Mouse (Mus musculus) MEL (cell line): ENCODE data around the gene Disp1. TPM values are rescaled to one million over a fixed set of nuclear protein-coding genes. Genes with fewer than 3 reads are reported as not detected.

ENCODE experiments used
- DNase-seq: peaks from one replicate; pipeline ENCODE4 v3.0.0; 2011; ENCODE audit warnings: low read depth, low spot score
- H3K27ac ChIP-seq: 2 replicates; pipeline ENCODE4 v1.5.1; 2012; ENCODE audit warnings: low read depth, mild to moderate bottlenecking, control low read depth, low read length, moderate library complexity; ENCODE audit not compliant: control insufficient read depth
- H3K27me3 ChIP-seq, 2 experiments: fragments of 150-350 bp in 1 of 2; sonication (generic) in 1 of 2; 2 replicates each; pipeline ENCODE4 v1.6.1; 2012; ENCODE audit warnings: low read length in 2 of 2, mild to moderate bottlenecking in 2 of 2, improper control_type of control experiment in 1 of 2, moderate library complexity in 1 of 2; ENCODE audit not compliant: insufficient read depth in 2 of 2, control insufficient read depth in 1 of 2
- H3K36me3 ChIP-seq, 2 experiments: 2 replicates each; pipeline ENCODE4 v1.6.1; 2012 to 2014; ENCODE audit warnings: low read length in 2 of 2, improper control_type of control experiment in 1 of 2, inconsistent platforms in 1 of 2, mild to moderate bottlenecking in 1 of 2; ENCODE audit not compliant: insufficient read depth in 2 of 2, control insufficient read depth in 1 of 2
- H3K4me1 ChIP-seq, 2 experiments: fragments of 150-350 bp in 1 of 2; sonication (generic) in 1 of 2; 2 replicates each; pipeline ENCODE4 v1.6.1; 2012; ENCODE audit warnings: low read length in 2 of 2, improper control_type of control experiment in 1 of 2, mild to moderate bottlenecking in 1 of 2; ENCODE audit not compliant: insufficient read depth in 2 of 2, control insufficient read depth in 1 of 2
- H3K4me3 ChIP-seq, 2 experiments: fragments of 150-350 bp in 1 of 2; sonication (generic) in 1 of 2; 2 replicates each; pipeline ENCODE4 v1.5.1; 2012; ENCODE audit warnings: low read depth in 2 of 2, low read length in 2 of 2, mild to moderate bottlenecking in 2 of 2, moderate library complexity in 2 of 2, control low read depth in 1 of 2, improper control_type of control experiment in 1 of 2; ENCODE audit not compliant: control insufficient read depth in 1 of 2, insufficient read depth in 1 of 2
- H3K79me2 ChIP-seq: 2 replicates; pipeline ENCODE4 v1.6.1; 2012; ENCODE audit warnings: mild to moderate bottlenecking, low read length, moderate library complexity; ENCODE audit not compliant: control insufficient read depth, poor library complexity, insufficient read depth
- H3K9ac ChIP-seq: 2 replicates; pipeline ENCODE4 v1.6.1; 2012; ENCODE audit warnings: low read depth, mild to moderate bottlenecking, control low read depth, low read length, moderate library complexity; ENCODE audit not compliant: control insufficient read depth, poor library complexity, severe bottlenecking
- H3K9me3 ChIP-seq: fragments of 150-350 bp; sonication (generic); replicated peaks from 2 replicates; pipeline ENCODE4 v1.6.1; 2012; ENCODE audit warnings: mild to moderate bottlenecking, low read length, improper control_type of control experiment, moderate library complexity; ENCODE audit not compliant: insufficient read depth
- BHLHE40 ChIP-seq: IDR thresholded peaks from 2 replicates; pipeline ENCODE4 v1.6.1; 2012; ENCODE audit warnings: low read depth, mild to moderate bottlenecking, inconsistent platforms, low read length, improper control_type of control experiment, borderline replicate concordance
- CTCF ChIP-seq, 3 experiments: IDR thresholded peaks in 2 of 3; conservative IDR thresholded peaks in 1 of 3; 2 replicates each; pipeline ENCODE4 v1.5.1; 2011 to 2012; ENCODE audit warnings: low read length in 3 of 3, low read depth in 2 of 3, mild to moderate bottlenecking in 2 of 3, improper control_type of control experiment in 1 of 3, inconsistent platforms in 1 of 3, mixed read lengths in 1 of 3, moderate library complexity in 1 of 3; ENCODE audit not compliant: control insufficient read depth in 1 of 3, insufficient read depth in 1 of 3, poor library complexity in 1 of 3, severe bottlenecking in 1 of 3
- E2F4 ChIP-seq: IDR thresholded peaks from 2 replicates; pipeline ENCODE4 v1.6.1; 2011; ENCODE audit warnings: low read depth, low read length, improper control_type of control experiment, borderline replicate concordance
- EP300 ChIP-seq, 2 experiments: IDR thresholded peaks; 2 replicates each; pipeline ENCODE4 v1.6.1; 2011; ENCODE audit warnings: improper control_type of control experiment in 2 of 2, low read length in 2 of 2, low read depth in 1 of 2, mild to moderate bottlenecking in 1 of 2
- GABPA ChIP-seq: IDR thresholded peaks from 2 replicates; pipeline ENCODE4 v1.6.1; 2012; ENCODE audit warnings: low read depth, mild to moderate bottlenecking, inconsistent platforms, low read length, improper control_type of control experiment, moderate library complexity
- GATA1 ChIP-seq: IDR thresholded peaks from 2 replicates; pipeline ENCODE4 v1.6.1; 2011; ENCODE audit warnings: low read depth, low read length, improper control_type of control experiment
- HCFC1 ChIP-seq: IDR thresholded peaks from 2 replicates; pipeline ENCODE4 v1.6.1; 2012; ENCODE audit warnings: low read depth, mild to moderate bottlenecking, inconsistent platforms, low read length, improper control_type of control experiment, moderate library complexity
- JUND ChIP-seq: IDR thresholded peaks from 2 replicates; pipeline ENCODE4 v1.6.1; 2011; ENCODE audit warnings: low read depth, mild to moderate bottlenecking, improper control_type of control experiment, low read length
- KAT2A ChIP-seq: conservative IDR thresholded peaks from 2 replicates; pipeline ENCODE4 v1.6.1; 2012; ENCODE audit warnings: low read depth, low read length, improper control_type of control experiment, inconsistent platforms
- MAFK ChIP-seq: IDR thresholded peaks from 2 replicates; pipeline ENCODE4 v1.6.1; 2011; ENCODE audit warnings: low read depth, mild to moderate bottlenecking, low read length, improper control_type of control experiment, borderline replicate concordance
- MAZ ChIP-seq: IDR thresholded peaks from 2 replicates; pipeline ENCODE4 v1.6.1; 2012; ENCODE audit warnings: low read depth, mild to moderate bottlenecking, inconsistent platforms, low read length, improper control_type of control experiment
- MXI1 ChIP-seq: IDR thresholded peaks from 2 replicates; pipeline ENCODE4 v1.6.1; 2011; ENCODE audit warnings: mild to moderate bottlenecking, low read depth, low read length, improper control_type of control experiment
- MYC ChIP-seq: IDR thresholded peaks from 2 replicates; pipeline ENCODE4 v1.6.1; 2011; ENCODE audit warnings: low read depth, mild to moderate bottlenecking, low read length, improper control_type of control experiment, moderate library complexity
- NELFE ChIP-seq: IDR thresholded peaks from 2 replicates; pipeline ENCODE4 v1.6.1; 2011; ENCODE audit warnings: low read depth, low read length, improper control_type of control experiment
- NRF1 ChIP-seq: IDR thresholded peaks from 2 replicates; pipeline ENCODE4 v1.6.1; 2014; ENCODE audit warnings: low read depth, mild to moderate bottlenecking, inconsistent platforms, low read length, improper control_type of control experiment, moderate library complexity; ENCODE audit not compliant: poor library complexity, insufficient read depth, severe bottlenecking
- POLR2AphosphoS2 ChIP-seq: IDR thresholded peaks from 2 replicates; pipeline ENCODE4 v1.6.1; 2011; ENCODE audit warnings: low read length, improper control_type of control experiment
- RAD21 ChIP-seq: IDR thresholded peaks from 2 replicates; pipeline ENCODE4 v1.6.1; 2011; ENCODE audit warnings: mild to moderate bottlenecking, low read depth, low read length, improper control_type of control experiment
- RCOR1 ChIP-seq: IDR thresholded peaks from 2 replicates; pipeline ENCODE4 v1.6.1; 2012; ENCODE audit warnings: low read depth, mild to moderate bottlenecking, inconsistent platforms, low read length, improper control_type of control experiment
- SIN3A ChIP-seq: IDR thresholded peaks from 2 replicates; pipeline ENCODE4 v1.6.1; 2012; ENCODE audit warnings: low read length, improper control_type of control experiment, inconsistent platforms
- TAL1 ChIP-seq: IDR thresholded peaks from 2 replicates; pipeline ENCODE4 v1.6.1; 2012; ENCODE audit warnings: mild to moderate bottlenecking, inconsistent platforms, low read length, moderate library complexity, mixed read lengths
- TBP ChIP-seq: IDR thresholded peaks from 2 replicates; pipeline ENCODE4 v1.8.0; 2011; ENCODE audit warnings: low read depth, low read length, improper control_type of control experiment
- TCF12 ChIP-seq: IDR thresholded peaks from 2 replicates; pipeline ENCODE4 v1.6.1; 2014; ENCODE audit warnings: low read depth, mild to moderate bottlenecking, inconsistent platforms, low read length, improper control_type of control experiment, moderate library complexity
- USF1 ChIP-seq: IDR thresholded peaks from 2 replicates; pipeline ENCODE4 v1.6.1; 2014; ENCODE audit warnings: low read depth, mild to moderate bottlenecking, inconsistent platforms, low read length, improper control_type of control experiment, moderate library complexity
- USF2 ChIP-seq, 2 experiments: IDR thresholded peaks; 2 replicates each; pipeline ENCODE4 v1.6.1; 2011 to 2012; ENCODE audit warnings: improper control_type of control experiment in 2 of 2, low read length in 2 of 2, borderline replicate concordance in 1 of 2, inconsistent platforms in 1 of 2, low read depth in 1 of 2, mild to moderate bottlenecking in 1 of 2; ENCODE audit not compliant: insufficient read depth in 1 of 2
- ZC3H11A ChIP-seq: IDR thresholded peaks from 2 replicates; pipeline ENCODE4 v1.6.1; 2012; ENCODE audit warnings: low read depth, mild to moderate bottlenecking, inconsistent platforms, low read length, improper control_type of control experiment
- ZNF384 ChIP-seq: IDR thresholded peaks from 2 replicates; pipeline ENCODE4 v1.6.1; 2012; ENCODE audit warnings: low read depth, mild to moderate bottlenecking, inconsistent platforms, low read length, improper control_type of control experiment
- polyA plus RNA-seq, 2 experiments: library from polyadenylated mRNA; stranded (reverse) in 1 of 2; unstranded in 1 of 2; fragments of >175 nt in 1 of 2; fragments of >200 nt in 1 of 2; gene quantifications; 2 replicates each; pipeline versions ENCODE4 v1.2.1 to v1.2.4; 2012; ENCODE audit warnings: low replicate concordance in 2 of 2, low read depth in 1 of 2; ENCODE audit not compliant: insufficient read length in 2 of 2, insufficient read depth in 1 of 2, missing spikeins in 1 of 2
- total RNA-seq: library from RNA; depleted of rRNA; stranded (reverse); fragments of 300-350 nt; gene quantifications from 2 replicates; pipeline ENCODE4 v1.2.3, GENCODE M21; 2012

Gene Disp1
- total and polyA plus RNA-seq, 3 experiments = 6.3 to 9.9 TPM; not detected in 1

DNA sequence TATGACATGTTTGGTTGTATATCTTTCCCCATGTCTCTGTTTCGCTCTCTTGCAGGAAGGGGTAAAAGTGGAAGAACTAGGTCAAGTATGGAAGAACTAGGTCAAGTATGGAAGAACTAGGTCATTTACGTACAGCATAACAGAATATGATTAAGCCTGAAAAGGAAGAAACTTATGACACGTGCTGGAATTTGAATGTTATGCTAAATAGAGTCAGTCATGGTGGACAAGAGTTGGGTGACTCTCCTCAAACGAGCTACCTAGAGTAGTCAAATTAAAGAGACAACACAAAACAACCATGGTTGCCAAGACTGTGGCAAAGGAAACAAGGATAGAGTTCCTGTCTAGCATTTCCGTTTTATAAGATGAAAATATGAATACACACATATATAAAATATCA, 116.6 kb downstream of the Disp1 start:
- Histone ChIP-seq H3K79me2 (no peaks in the 10 kb centered on the region), H3K36me3 (no peaks in the 10 kb centered on the region), H3K9me3 (no peaks in the 10 kb centered on the region), H3K27ac (no peak overlapping the region), H3K27me3 (no peaks in the 10 kb centered on the region), H3K4me3 (no peak overlapping the region), H3K9ac (no peak overlapping the region), H3K4me1 (no peaks in the 10 kb centered on the region)
- TF ChIP-seq EP300 (IDR thresholded peaks at IDR 0.05; ENCODE audit: low read depth in 1 of 2, low read length in 2 of 2) (no peak), RAD21 (no peak)
- no peak for DNase-seq

DNA sequence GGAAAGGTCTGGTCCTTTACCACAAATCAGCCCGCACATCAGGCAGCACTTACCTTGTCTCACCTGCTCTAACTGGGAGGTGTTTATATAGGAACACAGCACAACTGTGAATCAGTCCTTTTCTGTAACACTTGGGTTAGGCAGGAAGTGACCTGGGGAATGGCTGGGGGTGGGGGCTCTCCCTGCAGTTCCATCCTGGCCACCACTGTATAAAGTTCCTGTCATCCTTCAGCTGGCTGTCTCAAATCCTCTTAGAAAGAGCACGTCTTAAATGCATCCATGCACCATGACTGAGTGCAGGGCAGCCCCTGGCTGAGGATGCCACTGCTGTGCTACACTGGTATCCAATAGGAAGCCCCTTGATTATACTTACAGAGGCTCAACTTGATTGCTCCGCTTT, 118.5 kb downstream of the Disp1 start:
- no peak for DNase-seq
- H3K27ac ChIP-seq = no peak overlapping the region
- no peaks in the 10 kb centered on the region for H3K27me3 ChIP-seq
- TF ChIP-seq TAL1 = no peak
- TF ChIP-seq NELFE = no peak
- TF ChIP-seq E2F4 = no peak
- no peak for TF ChIP-seq MXI1
- TF ChIP-seq MAFK = no peak
- no peak for TF ChIP-seq SIN3A
- TF ChIP-seq RCOR1 = no peak
- no peak for TF ChIP-seq ZC3H11A
- no peak for TF ChIP-seq HCFC1
- no peak for TF ChIP-seq NRF1
- TF ChIP-seq TBP = no peak
- TF ChIP-seq MYC = no peak
- TF ChIP-seq ZNF384 = no peak
- TF ChIP-seq CTCF (IDR thresholded peaks at IDR 0.05 in 2 of 3, conservative IDR thresholded peaks at IDR 0.05 in 1 of 3; ENCODE audit: control insufficient read depth in 1 of 3, insufficient read depth in 1 of 3, low read depth in 2 of 3, low read length in 3 of 3, poor library complexity in 1 of 3, severe bottlenecking in 1 of 3) = no peak
- TF ChIP-seq BHLHE40 = no peak
- no peak overlapping the region for H3K4me3 ChIP-seq
- no peaks in the 10 kb centered on the region for H3K79me2 ChIP-seq
- no peak overlapping the region for H3K9ac ChIP-seq
- no peaks in the 10 kb centered on the region for H3K36me3 ChIP-seq
- H3K4me1 ChIP-seq = no peaks in the 10 kb centered on the region
- no peaks in the 10 kb centered on the region for H3K9me3 ChIP-seq

DNA sequence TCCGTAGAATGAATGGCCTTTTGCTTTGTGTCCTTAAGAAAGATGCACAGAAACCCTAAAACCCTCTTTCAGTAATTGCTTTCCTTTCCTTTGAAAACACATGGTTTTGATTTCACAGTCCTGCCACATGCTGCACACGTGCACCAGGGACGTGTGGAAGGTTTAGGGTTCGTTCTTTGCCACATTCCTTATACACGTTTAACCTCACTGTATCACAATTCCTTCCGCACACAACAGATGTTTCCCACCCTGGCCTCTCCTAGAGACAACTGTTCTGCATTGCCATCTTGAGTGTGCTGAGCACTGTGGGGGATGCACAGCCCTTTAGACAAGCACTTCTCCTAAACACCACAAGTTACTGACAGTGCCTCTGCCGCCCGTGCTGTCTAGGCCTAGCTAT, 119.2 kb downstream of the Disp1 start:
- no peak overlapping the region for H3K27ac ChIP-seq
- no peaks in the 10 kb centered on the region for H3K36me3 ChIP-seq
- H3K9ac ChIP-seq = no peak overlapping the region
- TF ChIP-seq NRF1 (no peak), KAT2A (no peak), TBP (no peak), JUND (no peak), BHLHE40 (no peak), POLR2AphosphoS2 (no peak), GATA1 (no peak), ZNF384 (no peak), MXI1 (no peak), TCF12 (no peak), USF1 (no peak), GABPA (no peak), MAZ (no peak), RAD21 (no peak), USF2 (IDR thresholded peaks at IDR 0.05; ENCODE audit: borderline replicate concordance in 1 of 2, insufficient read depth in 1 of 2, low read depth in 1 of 2, low read length in 2 of 2) (no peak)
- no peaks in the 10 kb centered on the region for H3K27me3 ChIP-seq
- no peaks in the 10 kb centered on the region for H3K9me3 ChIP-seq
- no peaks in the 10 kb centered on the region for H3K4me1 ChIP-seq
- no peaks in the 10 kb centered on the region for H3K79me2 ChIP-seq
- no peak overlapping the region for H3K4me3 ChIP-seq
- no peak for DNase-seq
